Mouse (Mus musculus): Measurements from ENCODE around the gene B4galnt4.

- TF ChIP-seq POLR2A (IDR thresholded peaks at IDR 0.05; ENCODE audit: borderline replicate concordance, low read depth, low read length) = no peak
- no peak for TF ChIP-seq CTCF (IDR thresholded peaks at IDR 0.05; ENCODE audit: low read depth, low read length)
These were observed 34.2 kb upstream of the B4galnt4 start for GRCm38 (mm10) chr7:141026740-141027098.
